Mouse (Mus musculus): Measurements from ENCODE around the gene Plcxd2.

The Plcxd2 gene

DNA sequence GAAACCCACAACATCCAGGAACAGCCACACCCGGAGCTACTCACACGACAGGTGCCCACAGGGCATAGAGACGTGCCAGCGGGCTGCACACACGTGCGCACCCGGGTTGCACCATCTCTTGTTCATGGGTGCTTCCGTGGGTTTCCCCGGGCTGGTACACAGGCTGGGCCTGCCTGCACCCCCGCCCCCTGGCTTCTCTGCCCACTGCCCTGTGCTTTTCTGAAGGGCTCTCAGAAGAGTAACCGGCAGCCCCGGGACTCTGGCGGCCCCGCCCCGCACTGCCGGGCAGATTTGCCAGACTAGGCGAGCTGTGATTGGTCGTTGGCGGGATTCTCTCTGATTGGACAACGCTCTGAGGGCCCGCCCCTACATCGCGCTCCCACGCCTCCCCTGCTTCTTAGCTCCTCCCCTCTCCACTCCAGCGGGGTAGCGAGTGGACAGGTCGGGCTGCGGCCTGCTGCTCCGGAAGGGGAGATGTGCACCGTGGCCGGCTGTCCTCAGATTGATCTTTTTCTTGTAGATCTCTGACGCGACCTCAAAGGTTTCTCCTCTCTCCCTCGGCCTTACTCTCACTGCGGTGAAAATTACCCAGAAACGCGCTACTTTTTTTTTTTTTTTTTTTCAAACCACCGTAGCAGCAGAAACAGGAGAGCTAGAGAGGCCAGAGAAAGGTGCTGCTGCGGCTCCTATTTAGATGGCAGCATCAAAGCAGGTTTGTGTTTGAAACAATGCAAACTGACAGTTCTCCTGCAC, at the start of gene Plcxd2:
Plcxd2 (minus strand) TSS at position 66 of the 753 bp plus-strand sequence.
- no peak; the same call in 1 of the 2 replicates for TF ChIP-seq GATA4 (IDR thresholded peaks at IDR 0.05; ENCODE audit: insufficient replicate concordance, low read length)

DNA sequence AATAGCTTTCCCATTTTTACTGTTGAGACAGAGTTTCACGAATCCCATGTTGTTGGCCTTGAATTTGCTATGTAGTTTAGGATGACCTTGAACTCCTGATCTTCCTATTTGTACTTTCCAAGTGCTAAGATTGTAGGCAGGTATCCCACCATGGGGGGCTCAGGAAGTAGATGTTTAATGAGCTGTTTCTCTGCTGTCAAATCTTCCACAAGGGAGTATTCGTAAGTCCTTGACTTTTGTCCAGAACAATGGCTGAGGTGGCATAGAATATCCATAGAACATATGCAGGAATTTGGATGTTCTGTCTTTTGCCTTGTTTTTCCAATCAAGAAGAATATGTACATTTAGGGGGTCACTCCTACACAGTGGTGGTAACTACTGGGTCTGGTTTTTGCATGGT, 36.9 kb upstream of the Plcxd2 start:
- TF ChIP-seq GATA4 (IDR thresholded peaks at IDR 0.05; ENCODE audit: insufficient replicate concordance, low read length) = no peak

DNA sequence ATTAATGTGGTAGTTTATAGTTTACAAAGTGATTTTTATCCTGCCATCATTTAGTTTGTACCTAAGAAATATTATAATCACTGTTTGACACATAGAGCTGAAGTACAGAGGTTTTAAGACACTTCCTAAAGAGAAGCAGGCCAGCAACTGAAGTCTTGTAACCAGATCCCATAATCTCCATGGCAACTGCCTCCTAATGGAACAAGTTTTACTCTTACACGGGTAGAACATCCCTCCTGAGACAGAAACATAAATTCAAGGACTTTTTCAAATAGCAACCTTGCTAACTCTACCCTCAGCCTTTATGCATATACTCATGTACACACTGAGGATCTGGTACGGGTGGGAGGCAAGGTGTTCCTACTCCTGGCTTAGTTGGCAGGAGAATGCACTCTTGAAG, 26.2 kb upstream of the Plcxd2 start:
- TF ChIP-seq GATA4 (IDR thresholded peaks at IDR 0.05; ENCODE audit: insufficient replicate concordance, low read length) = no peak

DNA sequence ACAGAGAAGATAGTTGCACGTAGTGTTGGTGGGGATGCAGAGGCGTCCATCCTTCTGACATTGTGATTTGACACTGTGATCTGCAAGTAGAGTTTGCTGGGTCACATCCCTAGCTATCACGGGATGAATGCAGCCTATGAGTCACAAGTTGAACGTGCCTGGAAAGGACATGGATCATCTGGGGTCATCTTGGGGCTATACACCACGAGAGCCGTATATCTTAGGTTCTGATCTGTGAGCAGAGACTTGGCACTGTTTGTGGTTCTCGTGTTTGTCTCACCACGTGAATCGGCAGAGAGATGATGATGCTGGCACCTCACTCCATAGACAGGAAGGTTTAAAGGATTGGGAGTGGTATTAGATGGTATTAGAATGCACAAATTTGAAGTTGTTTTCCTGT, 23.9 kb upstream of the Plcxd2 start:
- no peak for TF ChIP-seq GATA4 (IDR thresholded peaks at IDR 0.05; ENCODE audit: insufficient replicate concordance, low read length)

- TF ChIP-seq GATA4 (IDR thresholded peaks at IDR 0.05; ENCODE audit: insufficient replicate concordance, low read length) = no peak
Observed at GRCm38 (mm10) chr16:46022958-46023491, 13.0 kb upstream of the Plcxd2 start.

- TF ChIP-seq GATA4 (IDR thresholded peaks at IDR 0.05; ENCODE audit: insufficient replicate concordance, low read length) = no peak
Observed at GRCm38 (mm10) chr16:46022189-46022928, 12.3 kb upstream of the Plcxd2 start.

DNA sequence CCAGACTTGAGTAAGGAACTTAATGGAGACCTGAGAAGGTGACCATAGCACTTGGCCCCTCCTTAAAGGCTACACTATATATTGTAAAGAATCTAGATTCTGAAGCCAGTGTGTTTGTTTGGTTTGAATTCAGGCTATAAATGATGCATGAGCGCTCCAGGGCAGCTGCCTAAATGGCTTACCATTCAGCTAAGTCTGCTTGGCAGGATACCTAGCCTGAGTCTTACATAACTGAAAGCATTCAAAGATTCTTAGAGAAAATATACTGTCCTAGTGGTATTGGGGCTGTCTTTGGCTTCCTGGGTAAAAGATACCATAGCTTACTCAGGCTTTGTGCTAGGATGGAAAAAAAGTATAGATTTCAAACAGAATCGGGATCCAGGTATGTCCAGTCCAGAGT, 11.3 kb upstream of the Plcxd2 start:
- TF ChIP-seq GATA4 (IDR thresholded peaks at IDR 0.05; ENCODE audit: insufficient replicate concordance, low read length) = no peak

DNA sequence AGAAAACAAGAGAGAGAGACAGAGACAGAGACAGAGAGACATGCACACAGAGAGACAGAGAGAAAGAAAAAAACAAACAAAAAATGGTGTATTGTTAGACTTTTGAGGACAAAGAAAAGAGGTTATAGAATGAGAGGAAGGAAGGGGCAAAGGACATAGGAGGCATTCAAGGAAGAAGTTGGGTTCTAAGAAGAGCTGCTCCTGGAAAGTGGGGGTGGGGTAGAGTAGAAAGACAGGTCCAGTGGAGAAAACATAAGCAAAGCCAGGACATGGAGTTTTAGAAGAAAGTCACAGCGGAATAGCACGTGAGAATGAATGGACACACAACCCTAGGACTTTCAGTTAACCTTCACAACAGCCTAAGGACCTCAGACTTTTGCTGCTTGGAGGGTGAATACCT, 10.4 kb upstream of the Plcxd2 start:
- no peak for TF ChIP-seq GATA4 (IDR thresholded peaks at IDR 0.05; ENCODE audit: insufficient replicate concordance, low read length)

GRCm38 (mm10) chr16:46019799-46020198, 9.8 kb upstream of the Plcxd2 start:
- no peak for TF ChIP-seq GATA4 (IDR thresholded peaks at IDR 0.05; ENCODE audit: insufficient replicate concordance, low read length)

DNA sequence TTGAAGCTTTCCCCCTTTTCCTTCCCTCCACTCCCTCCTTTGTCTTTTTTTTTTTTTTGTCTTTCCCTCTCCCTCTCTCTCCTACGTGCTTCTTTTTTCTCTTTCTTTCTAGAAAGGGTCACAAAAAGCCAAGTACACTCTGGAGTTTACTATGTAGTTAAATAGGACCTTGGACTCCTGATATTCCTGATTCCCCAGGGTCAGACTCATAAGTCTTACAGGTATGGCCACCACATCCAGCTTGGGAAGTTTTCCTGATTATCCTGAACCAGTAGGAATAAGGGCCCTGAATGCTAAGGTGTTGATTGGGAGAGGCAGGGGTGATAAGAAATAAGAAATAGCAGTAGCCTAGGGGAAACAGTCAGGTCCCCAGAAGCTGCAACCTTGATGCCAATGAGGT, 9.3 kb upstream of the Plcxd2 start:
- no peak for TF ChIP-seq GATA4 (IDR thresholded peaks at IDR 0.05; ENCODE audit: insufficient replicate concordance, low read length)

DNA sequence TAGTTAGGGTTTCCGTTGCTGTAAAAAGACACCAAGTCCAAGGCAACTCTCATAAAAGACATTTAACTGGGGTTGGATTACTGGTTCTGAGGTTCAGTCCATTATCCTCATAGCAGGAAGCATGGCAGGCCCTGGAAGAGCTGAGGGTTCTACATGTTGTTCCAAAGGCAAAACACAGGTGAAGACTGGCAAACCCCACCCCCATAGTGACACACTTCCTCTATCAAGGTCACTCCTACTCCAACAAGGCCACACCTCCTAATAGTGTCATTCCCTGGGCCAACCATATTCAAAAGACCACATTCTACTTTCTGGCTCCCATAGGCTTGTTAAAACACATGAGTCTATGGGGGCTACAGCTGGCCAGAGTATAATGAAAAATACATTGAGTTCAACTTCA, 1.7 kb upstream of the Plcxd2 start:
- TF ChIP-seq GATA4 (IDR thresholded peaks at IDR 0.05; ENCODE audit: insufficient replicate concordance, low read length) = no peak

DNA sequence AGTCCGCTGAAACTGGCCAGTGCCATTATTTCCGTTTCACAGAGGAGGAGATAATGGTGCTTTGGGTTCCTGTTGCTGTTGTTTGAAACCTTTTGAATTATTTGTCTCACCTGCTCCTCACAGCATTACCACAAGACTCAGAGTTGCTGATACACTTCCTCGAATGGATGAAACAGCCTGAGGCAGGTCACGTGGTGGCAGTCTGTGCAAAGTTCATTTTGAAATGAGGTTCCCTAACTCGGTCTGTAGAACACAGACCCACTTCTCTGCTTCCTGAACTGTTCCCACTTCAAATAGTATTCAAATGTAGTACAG, 845 bp upstream of the Plcxd2 start:
- no peak for TF ChIP-seq GATA4 (IDR thresholded peaks at IDR 0.05; ENCODE audit: insufficient replicate concordance, low read length)

DNA sequence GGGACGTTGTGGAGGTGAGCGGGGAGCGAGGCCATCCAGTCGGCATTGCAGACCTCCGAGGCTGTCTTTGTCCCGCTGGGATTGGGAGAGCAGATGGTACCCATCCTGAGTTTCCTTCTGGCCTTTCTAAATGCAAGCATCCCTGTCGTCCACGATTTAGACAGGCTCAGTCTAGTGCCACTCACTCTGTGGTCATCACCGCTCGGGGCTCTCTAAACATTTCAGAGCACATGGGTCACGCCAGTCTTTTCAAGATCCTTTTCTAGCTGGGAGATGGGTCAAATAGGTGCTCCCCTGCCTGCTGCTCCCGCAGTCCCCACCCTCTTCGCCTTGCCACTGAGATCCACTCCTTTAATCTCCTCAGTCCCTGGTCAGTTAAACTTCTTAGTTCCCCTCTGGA, 301 bp downstream of the Plcxd2 start:
- no peak for TF ChIP-seq GATA4 (IDR thresholded peaks at IDR 0.05; ENCODE audit: insufficient replicate concordance, low read length)

DNA sequence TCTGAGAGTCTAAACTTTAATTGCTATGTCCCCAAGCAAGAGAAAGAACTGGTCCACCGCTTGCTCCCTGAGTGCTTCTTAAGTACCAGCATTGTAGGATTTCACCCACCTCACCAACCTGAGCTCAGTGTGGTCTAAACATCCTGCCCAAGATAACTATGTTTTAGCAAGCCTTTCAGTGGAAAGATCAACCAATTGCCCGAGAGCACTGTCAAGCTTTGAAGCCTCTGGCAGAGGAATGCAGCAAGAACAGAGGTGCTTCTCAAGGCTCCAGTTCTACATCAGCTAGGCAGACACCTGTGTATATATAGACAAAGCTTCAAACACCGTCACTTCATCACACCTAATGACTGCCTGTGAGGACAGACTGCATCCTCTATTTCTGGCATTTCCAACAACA, 1.3 kb downstream of the Plcxd2 start:
- no peak for TF ChIP-seq GATA4 (IDR thresholded peaks at IDR 0.05; ENCODE audit: insufficient replicate concordance, low read length)

- TF ChIP-seq GATA4 (IDR thresholded peaks at IDR 0.05; ENCODE audit: insufficient replicate concordance, low read length) = no peak
Observed at GRCm38 (mm10) chr16:46008036-46008605, 1.9 kb downstream of the Plcxd2 start.

- TF ChIP-seq GATA4 (IDR thresholded peaks at IDR 0.05; ENCODE audit: insufficient replicate concordance, low read length) = no peak
Observed at GRCm38 (mm10) chr16:46006261-46006660, 3.8 kb downstream of the Plcxd2 start.

All from liver, adult (tissue).